Mouse (Mus musculus): ENCODE measurements around the gene Zfp618.

Zfp618 gene

GRCm38 (mm10) chr4:62965497-62966302 is at the start of gene Zfp618:
Gene Zfp618 (plus strand): TSS chr4:62965573.
- no peak for DNase-seq (ENCODE audit: low spot score)

- DNase-seq (ENCODE audit: low spot score) = no peak
Measured at GRCm38 (mm10) chr4:62917056-62917455, 48.3 kb upstream of the Zfp618 start.

DNA sequence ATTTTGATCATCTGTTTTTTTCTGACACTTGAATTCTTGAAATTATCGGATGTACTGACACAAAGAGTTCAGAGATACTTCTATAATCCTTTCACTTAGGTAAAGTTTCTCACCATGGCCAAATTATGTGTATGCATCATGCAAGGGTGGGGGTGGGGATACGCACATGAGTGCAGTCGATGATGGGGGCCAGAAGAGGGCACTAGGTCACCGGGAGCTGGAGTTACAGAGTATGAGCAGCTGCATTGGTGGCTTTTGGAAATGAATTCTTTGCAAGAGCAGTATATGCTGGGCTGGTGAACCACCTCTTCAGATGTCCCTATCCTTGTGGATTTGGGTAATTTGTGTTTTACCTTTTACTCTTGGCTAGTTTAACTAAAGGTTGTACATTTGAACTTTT is 31.6 kb upstream of the Zfp618 start:
- DNase-seq (ENCODE audit: low spot score) = no peak

DNA sequence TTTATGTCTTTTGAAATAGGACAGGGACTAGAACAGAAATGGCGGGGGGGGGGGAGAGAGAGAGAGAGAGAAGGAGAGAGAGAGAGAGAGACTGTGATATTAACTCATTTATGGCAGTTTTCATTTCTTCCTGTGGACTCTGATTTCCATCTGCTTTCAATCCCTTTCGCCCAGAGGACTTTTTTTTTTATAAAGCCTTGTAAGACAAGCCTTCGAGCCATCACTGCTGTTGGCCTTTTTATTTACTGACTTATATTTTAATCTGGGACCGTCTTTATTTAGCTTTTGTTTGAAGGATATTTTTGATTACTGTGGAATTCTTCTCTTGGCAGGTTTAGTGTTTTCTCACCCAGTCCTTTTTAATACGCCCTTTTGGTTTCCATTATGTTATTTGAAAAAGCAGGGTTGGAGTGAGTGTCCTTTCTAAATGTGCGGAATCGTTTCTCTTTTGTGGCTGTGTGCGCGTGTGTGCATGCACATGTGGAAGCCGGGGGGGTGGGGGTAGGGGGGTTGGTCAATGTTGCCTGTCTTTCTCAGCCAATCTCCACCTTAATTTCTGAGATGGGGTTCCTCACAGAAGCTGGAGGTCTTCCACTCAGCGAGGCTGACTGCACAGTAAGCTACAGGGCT is 29.7 kb upstream of the Zfp618 start:
- DNase-seq (ENCODE audit: low spot score) = no peak

GRCm38 (mm10) chr4:62941961-62942892 is 23.1 kb upstream of the Zfp618 start:
- DNase-seq (ENCODE audit: low spot score) = no peak

- no peak for DNase-seq (ENCODE audit: low spot score)
Measured at GRCm38 (mm10) chr4:62944326-62944879, 21.0 kb upstream of the Zfp618 start.

DNA sequence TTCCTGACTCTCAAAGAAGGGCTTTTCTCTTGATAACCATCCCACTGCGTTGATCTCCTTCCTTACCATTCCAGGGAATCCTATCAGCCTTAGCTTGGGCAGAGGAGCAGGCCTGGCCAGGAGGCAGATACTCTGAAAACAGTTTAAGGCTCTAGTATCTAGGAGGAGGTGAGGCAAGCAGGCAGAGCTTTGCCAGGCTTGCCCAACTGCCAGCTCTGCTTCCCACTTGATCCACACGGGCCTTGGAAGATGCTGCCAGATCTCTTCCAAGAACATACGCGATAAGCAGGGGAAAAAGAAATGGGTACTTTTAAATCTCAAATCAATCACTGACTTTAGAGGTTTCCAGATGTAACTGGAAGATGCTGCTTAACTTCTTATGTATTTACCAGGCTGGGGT is 1.6 kb upstream of the Zfp618 start:
- no peak for DNase-seq (ENCODE audit: low spot score)

DNA sequence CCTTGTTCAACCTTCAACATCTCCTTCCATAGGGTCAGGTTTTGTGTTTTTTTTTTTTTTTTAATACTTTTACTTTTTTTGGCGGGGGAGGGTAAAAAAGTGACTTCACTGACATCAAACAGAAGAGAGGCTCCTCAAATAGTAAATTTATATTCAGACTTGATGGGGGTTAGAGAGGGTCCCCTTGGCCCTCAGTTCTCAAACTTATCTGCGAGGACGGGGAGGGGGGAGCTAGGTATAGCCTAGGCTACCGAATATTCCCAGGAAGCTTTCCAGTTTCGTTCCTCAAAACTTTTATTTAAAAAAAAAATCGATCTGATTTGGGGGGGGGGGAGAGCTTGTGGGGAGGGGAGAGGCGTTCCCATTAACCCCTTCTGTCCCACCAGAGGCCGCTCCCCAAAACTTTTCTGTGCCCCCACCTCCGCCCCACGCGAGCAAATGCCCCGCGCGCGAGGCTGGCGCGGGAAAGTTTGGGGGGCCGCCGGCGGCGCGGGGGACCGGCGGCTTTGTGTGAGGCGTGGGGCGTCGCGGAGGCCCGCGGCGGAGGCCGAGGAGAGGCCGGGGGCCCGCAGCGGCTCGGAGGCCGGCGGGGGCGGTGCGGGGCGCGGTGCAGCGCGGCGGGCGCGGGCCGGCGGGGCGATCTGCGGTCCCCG is 403 bp upstream of the Zfp618 start:
- DNase-seq (ENCODE audit: low spot score) = no peak

DNA sequence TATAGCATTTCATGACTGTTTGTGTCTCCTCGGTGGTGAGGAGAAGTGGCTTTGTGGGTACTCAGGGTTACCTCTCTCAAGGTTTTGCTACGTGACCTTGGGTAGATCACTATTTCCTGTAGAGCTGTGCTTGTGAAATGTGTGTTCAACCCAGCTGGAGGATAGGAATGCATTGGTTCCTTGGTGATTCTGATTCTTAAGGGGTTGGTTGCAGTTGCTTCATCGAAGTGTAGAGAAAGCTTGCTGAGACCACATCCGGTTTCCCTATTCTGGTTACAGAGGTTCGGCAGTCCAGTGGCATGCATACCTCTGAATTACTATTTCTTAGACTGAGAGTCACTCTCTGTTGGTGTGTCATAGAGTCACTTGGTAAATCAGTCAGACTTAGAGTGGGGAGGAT is 4.2 kb downstream of the Zfp618 start:
- no peak for DNase-seq (ENCODE audit: low spot score)

DNA sequence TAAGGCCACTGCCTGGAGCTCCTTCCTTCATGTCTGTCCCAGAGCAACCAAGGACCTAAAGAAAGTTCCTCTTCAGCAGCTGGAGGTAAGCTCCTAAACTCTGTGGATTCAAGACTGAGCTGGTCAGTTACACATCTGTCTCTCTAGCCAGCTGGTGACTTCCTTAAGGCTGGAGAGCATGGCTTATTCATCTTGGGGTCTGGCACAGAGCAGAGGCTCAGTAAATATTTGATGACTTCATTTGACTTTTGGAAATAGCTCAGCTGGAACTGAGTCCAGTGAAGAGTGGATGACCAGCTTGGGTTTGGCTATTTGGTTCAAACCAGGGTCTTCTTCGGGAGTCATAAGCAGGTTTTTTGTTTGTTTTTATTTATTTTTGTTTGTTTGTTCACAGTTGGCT is 6.6 kb downstream of the Zfp618 start:
- DNase-seq (ENCODE audit: low spot score) = no peak

DNA sequence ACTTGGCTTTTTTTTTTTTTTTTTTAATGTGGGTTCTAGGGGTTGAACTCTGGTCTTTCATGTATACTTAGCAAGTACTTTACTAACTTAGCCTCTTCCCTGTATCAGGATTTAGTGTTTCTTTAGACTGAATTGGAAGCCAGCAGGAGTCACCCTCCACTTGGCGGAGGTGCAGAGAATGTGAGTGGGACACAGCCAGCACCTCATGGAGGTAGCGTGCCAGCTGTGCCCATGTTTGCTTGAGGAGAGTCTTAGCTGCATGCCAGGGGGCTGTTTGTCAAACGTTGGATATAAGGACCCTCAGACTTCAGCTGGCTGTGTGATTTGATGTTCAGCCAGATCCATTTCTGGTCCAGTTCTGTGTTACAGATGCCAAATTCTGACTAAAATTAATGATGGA is 7.7 kb downstream of the Zfp618 start:
- DNase-seq (ENCODE audit: low spot score) = no peak

- no peak for DNase-seq (ENCODE audit: low spot score)
Measured at GRCm38 (mm10) chr4:62974901-62975300, 9.5 kb downstream of the Zfp618 start.

- DNase-seq (ENCODE audit: low spot score) = no peak
Measured at GRCm38 (mm10) chr4:62975541-62975940, 10.2 kb downstream of the Zfp618 start.

GRCm38 (mm10) chr4:62977454-62977853 is 12.1 kb downstream of the Zfp618 start:
- no peak for DNase-seq (ENCODE audit: low spot score)

DNA sequence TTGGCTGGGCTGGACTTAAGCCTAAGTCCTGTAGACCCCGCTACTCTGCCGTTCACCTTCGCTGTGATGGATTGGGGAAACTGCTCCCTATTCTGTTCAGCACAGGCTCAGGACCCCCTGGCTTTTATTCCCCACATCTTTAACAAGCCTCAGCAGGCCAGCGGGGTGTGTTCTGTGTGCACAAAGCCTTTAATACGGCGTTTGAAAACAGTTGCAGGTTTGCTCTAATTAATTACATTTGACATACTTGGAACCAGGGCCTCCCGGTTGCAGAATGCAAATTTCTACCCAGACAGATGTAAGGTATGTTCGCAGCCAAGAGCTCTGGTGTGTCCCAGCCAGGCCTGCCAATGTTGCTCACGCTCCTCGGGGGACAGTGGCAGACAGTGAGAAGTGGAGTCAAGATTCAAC is 13.1 kb downstream of the Zfp618 start:
- DNase-seq (ENCODE audit: low spot score) = no peak

DNA sequence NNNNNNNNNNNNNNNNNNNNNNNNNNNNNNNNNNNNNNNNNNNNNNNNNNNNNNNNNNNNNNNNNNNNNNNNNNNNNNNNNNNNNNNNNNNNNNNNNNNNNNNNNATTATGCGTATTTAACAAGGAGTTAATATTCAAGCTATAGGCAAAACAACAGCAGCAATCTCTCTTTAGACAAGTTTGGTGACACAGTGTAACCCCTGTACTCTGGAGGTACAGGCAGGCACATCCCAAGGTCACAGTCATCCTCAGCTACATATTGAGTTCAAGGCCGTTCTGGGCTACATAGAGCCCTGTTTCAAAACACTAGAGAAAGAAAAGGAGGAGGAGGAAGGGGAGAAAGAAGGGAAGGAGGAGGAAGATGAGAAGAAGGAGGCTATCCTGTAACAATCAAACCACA is 16.2 kb downstream of the Zfp618 start:
- DNase-seq (ENCODE audit: low spot score) = no peak

- no peak for DNase-seq (ENCODE audit: low spot score)
Measured at GRCm38 (mm10) chr4:62983556-62983955, 18.2 kb downstream of the Zfp618 start.

DNA sequence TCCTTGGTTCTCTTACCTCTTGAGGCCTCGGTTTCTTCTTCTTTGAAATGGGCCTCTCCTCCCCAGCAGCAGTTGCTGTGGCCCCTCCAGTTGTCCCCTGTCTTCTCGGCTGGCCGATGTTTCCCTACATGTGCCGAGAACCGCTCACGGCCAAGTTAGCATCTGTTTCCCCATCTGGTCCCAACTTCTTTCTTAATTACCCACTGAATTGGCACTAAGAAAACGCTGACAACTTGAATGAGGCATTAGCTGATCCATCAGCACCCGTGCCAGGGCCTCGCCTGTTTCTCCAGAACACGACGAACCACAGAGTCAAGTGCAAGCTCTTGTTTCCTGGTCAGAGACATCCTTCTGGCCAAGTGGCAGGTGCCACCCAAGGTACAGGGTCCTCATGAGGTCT is 26.0 kb downstream of the Zfp618 start:
- no peak for DNase-seq (ENCODE audit: low spot score)

GRCm38 (mm10) chr4:62993190-62993589 is 27.8 kb downstream of the Zfp618 start:
- DNase-seq (ENCODE audit: low spot score) = no peak

- no peak for DNase-seq (ENCODE audit: low spot score)
Measured at GRCm38 (mm10) chr4:62997606-62998005, 32.2 kb downstream of the Zfp618 start.

DNA sequence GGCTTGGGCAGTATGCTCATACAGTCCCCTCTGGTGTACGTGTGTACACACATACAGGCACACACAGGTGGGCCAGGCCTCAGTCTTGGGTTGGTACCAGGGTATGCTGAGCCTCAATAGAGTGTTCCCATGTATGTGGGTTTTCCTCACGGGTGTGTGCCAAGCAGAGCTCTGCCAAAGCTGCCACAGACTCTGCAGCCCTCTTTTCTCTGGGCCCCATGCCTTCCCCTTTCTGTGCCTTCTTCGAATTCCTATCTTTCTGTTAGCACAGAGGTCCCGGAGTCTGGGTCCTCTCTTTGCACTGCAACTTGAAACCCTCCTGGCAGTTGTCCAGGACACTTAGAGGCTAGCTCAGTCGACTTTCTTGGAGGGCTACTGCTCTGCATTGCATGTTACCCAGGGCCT is 33.1 kb downstream of the Zfp618 start:
- DNase-seq (ENCODE audit: low spot score) = no peak

DNA sequence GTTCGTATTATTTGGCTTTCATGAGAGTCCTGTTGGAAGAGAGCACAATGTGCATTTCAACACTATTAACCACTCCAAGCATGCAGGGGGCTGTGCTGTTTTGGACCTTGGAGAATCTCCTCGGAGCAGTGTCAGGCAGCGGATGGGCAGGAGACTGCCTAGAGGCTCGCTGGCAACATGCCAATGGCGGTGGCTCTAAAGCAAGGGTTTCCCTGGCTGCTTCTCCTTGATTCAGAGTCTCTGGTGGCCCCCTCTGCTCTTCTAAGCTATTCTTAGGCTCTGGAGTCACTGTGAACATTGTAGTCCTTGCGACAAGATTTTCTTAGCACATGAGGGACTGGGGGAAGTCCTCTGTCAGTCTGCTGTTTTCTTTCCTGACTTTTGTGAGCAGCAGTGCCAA is 33.5 kb downstream of the Zfp618 start:
- DNase-seq (ENCODE audit: low spot score) = no peak
